Comparison of ENCODE assay signal across 16 mouse cellular contexts in the genomic region with DNA sequence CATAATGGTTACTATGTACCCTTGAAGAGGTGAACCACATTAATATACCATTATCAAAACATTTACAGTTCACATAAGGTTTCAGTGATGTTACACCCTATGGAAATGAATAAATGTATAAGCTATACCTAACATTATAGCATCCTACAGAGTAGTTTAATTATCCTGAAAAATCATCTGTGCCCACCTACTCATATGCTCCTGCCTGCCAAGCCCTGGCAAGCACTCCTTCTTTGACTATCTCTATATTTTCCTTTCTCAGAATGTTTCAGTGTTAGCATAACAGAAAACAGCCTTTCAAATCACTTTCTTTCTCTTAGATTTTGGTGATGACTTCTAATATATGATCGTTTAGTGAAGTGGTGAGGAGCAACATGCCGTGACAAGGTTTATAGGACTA.
"Had no signal": no experiment of that assay in that cellular context is flagged by ENCODE, and none has a peak within 500 bp of the region (broad histone marks: within the 10 kb centered on the region; RNA-seq: fewer than 3 reads in every experiment).

No protein-coding gene starts in this region.

- H3K27me3 ChIP-seq: liver, embryonic 12.5 days; midbrain, embryonic 12.5 days; neural tube, embryonic 12.5 days had no signal

- H3K9me3 ChIP-seq: liver, embryonic 12.5 days; midbrain, embryonic 10.5 days; midbrain, embryonic 12.5 days; neural tube, embryonic 12.5 days had no signal

- H3K36me3 ChIP-seq: liver, embryonic 12.5 days; midbrain, embryonic 10.5 days; midbrain, embryonic 12.5 days; neural tube, embryonic 12.5 days had no signal

- H3K4me1 ChIP-seq: liver, embryonic 12.5 days; midbrain, embryonic 10.5 days; midbrain, embryonic 12.5 days; neural tube, embryonic 12.5 days had no signal

- ATAC-seq: liver, embryonic 12.5 days; midbrain, embryonic 16.5 days had no signal

- H3K27ac ChIP-seq: liver, embryonic 12.5 days; liver, embryonic 14.5 days; midbrain, embryonic 10.5 days; midbrain, embryonic 12.5 days; neural tube, embryonic 12.5 days had no signal

- H3K4me3 ChIP-seq: liver, embryonic 12.5 days; midbrain, embryonic 10.5 days; midbrain, embryonic 12.5 days; myocyte; neural tube, embryonic 12.5 days had no signal

- DNase-seq: lung, adult 18-20 months; lung, embryonic 14.5 days; lung, postnatal 10 days; lung, postnatal 4 days; midbrain, embryonic 14.5 days; spleen, adult 18-20 months; thymus, adult 2 months; thymus, postnatal 25 days; thymus, postnatal 4 days had no signal
